Mouse (Mus musculus) liver, embryonic 11.5 days (tissue): Measurements from ENCODE around the gene Sncg. TPM values are rescaled to one million over a fixed set of nuclear protein-coding genes. Genes with fewer than 3 reads are reported as not detected.

ENCODE experiments used
- ATAC-seq: fragments of 200-750 bp; cut with Nextera tagmentation; replicated peaks from 2 replicates; pipeline ENCODE4 v1.8.0; 2017; ENCODE audit warnings: moderate number of reproducible peaks, mild to moderate bottlenecking, moderate TSS enrichment, moderate library complexity; ENCODE audit not compliant: low FRiP score
- DNase-seq: peaks from one replicate; pipeline ENCODE4 v3.0.0-alpha.2; 2017; ENCODE audit warnings: low spot score
- H3K27ac ChIP-seq: fragments of 300-500 bp; sonication (generic); 2 replicates; pipeline ENCODE4 v1.5.1; 2014; ENCODE audit warnings: mild to moderate bottlenecking, low read depth, low read length, control low read depth
- H3K27me3 ChIP-seq: fragments of 300-500 bp; sonication (generic); replicated peaks from 2 replicates; pipeline ENCODE4 v1.6.1; 2014; ENCODE audit warnings: low read length, mixed read lengths; ENCODE audit not compliant: control insufficient read depth, insufficient read depth
- H3K36me3 ChIP-seq: fragments of 300-500 bp; sonication (generic); 2 replicates; pipeline ENCODE4 v1.6.1; 2014; ENCODE audit warnings: mild to moderate bottlenecking, low read length, moderate library complexity, mixed read lengths; ENCODE audit not compliant: control insufficient read depth, insufficient read depth
- H3K4me1 ChIP-seq: fragments of 300-500 bp; sonication (generic); replicated peaks from 2 replicates; pipeline ENCODE4 v1.6.1; 2014; ENCODE audit warnings: low read length, mixed read lengths; ENCODE audit not compliant: control insufficient read depth, insufficient read depth
- H3K4me2 ChIP-seq: fragments of 300-500 bp; sonication (generic); 2 replicates; pipeline ENCODE4 v1.6.1; 2014; ENCODE audit warnings: mild to moderate bottlenecking, control low read depth, moderate library complexity
- H3K4me3 ChIP-seq: fragments of 300-500 bp; sonication (generic); 2 replicates; pipeline ENCODE4 v1.5.1; 2014; ENCODE audit warnings: low read depth, low read length, control low read depth
- H3K9ac ChIP-seq: fragments of 300-500 bp; sonication (generic); 2 replicates; pipeline ENCODE4 v1.6.1; 2014; ENCODE audit warnings: low read depth, low read length, control low read depth
- H3K9me3 ChIP-seq: fragments of 300-500 bp; sonication (generic); 2 replicates; pipeline ENCODE4 v1.6.1; 2016; ENCODE audit warnings: low read length, inconsistent platforms, mixed read lengths; ENCODE audit not compliant: control insufficient read depth
- WGBS: fragments of 180-500 bp; shearing (Covaris S2); extraction: QIAGEN DNeasy Blood & Tissue Kit; methylation state at CpG from one replicate; pipeline ENCODE4 v1.1.7; 2014; 5-methylcytosine and 5-hydroxymethylcytosine counted together
- polyA plus RNA-seq: library from polyadenylated mRNA; unstranded; fragments of >200 nt; fragmentation: Nextera tagmentation; extraction: Ambion mirVana; gene quantifications from 2 replicates; pipeline ENCODE4 v1.2.1, GENCODE M21; 2014

Sncg gene
- polyA plus RNA-seq, 1 experiment from 2014 or later = 1.6 TPM

- ATAC-seq = no peak
- Histone ChIP-seq H3K36me3 (peaks cover 27% of the 10 kb centered on the region), H3K27me3 (no peaks in the 10 kb centered on the region), H3K9ac (no peak overlapping the region), H3K27ac (no peak overlapping the region), H3K4me1 (no peaks in the 10 kb centered on the region), H3K9me3 (no peaks in the 10 kb centered on the region), H3K4me2 (no peak overlapping the region), H3K4me3 (no peak overlapping the region)
- no peak for DNase-seq
- WGBS = 86% methylated on average over 4 of the region's 4 CpGs
Observed at GRCm38 (mm10) chr14:34341993-34342392, 32.6 kb downstream of the Sncg start.

GRCm38 (mm10) chr14:34339446-34339845, 35.1 kb downstream of the Sncg start:
- 65% methylated on average over 1 of the region's 1 CpGs for WGBS
- no peak for ATAC-seq

GRCm38 (mm10) chr14:34332476-34332875, 42.1 kb downstream of the Sncg start:
- H3K4me2 ChIP-seq = no peak overlapping the region
- no peaks in the 10 kb centered on the region for H3K27me3 ChIP-seq
- H3K4me1 ChIP-seq = no peaks in the 10 kb centered on the region
- 86% methylated on average over 5 of the region's 5 CpGs for WGBS
- no peak for DNase-seq
- no peaks in the 10 kb centered on the region for H3K9me3 ChIP-seq
- no peak overlapping the region for H3K4me3 ChIP-seq
- no peak overlapping the region for H3K27ac ChIP-seq
- H3K36me3 ChIP-seq = peaks cover 37% of the 10 kb centered on the region
- no peak for ATAC-seq
- no peak overlapping the region for H3K9ac ChIP-seq

More at GRCm38 (mm10) chr14:34339446-34339845, 35.1 kb downstream of the Sncg start:
- H3K9ac ChIP-seq = no peak overlapping the region
- H3K36me3 ChIP-seq = peaks cover 43% of the 10 kb centered on the region
- no peak overlapping the region for H3K4me2 ChIP-seq
- H3K4me1 ChIP-seq = no peaks in the 10 kb centered on the region
- H3K27ac ChIP-seq = no peak overlapping the region
- H3K4me3 ChIP-seq = no peak overlapping the region
- no peaks in the 10 kb centered on the region for H3K27me3 ChIP-seq
- H3K9me3 ChIP-seq = no peaks in the 10 kb centered on the region
- DNase-seq = no peak

- Histone ChIP-seq H3K4me2 (no peak overlapping the region), H3K9ac (no peak overlapping the region), H3K27ac (no peak overlapping the region), H3K27me3 (no peaks in the 10 kb centered on the region), H3K36me3 (peaks cover 35% of the 10 kb centered on the region), H3K4me3 (no peak overlapping the region), H3K4me1 (0 out of 2 replicates have a peak, but pooled peaks cover 3% of the 10 kb centered on the region), H3K9me3 (no peaks in the 10 kb centered on the region)
- no peak for DNase-seq
- ATAC-seq = no peak
- WGBS = 88% methylated on average over 3 of the region's 3 CpGs
Observed at GRCm38 (mm10) chr14:34331886-34332285, 42.7 kb downstream of the Sncg start.

GRCm38 (mm10) chr14:34330657-34331158, 43.9 kb downstream of the Sncg start:
- H3K36me3 ChIP-seq = peaks cover 30% of the 10 kb centered on the region
- DNase-seq = no peak
- no peaks in the 10 kb centered on the region for H3K9me3 ChIP-seq
- H3K4me2 ChIP-seq = no peak overlapping the region
- 0 out of 2 replicates have a peak, but pooled peaks cover 3% of the 10 kb centered on the region for H3K4me1 ChIP-seq
- H3K27me3 ChIP-seq = no peaks in the 10 kb centered on the region
- no peak for ATAC-seq
- H3K4me3 ChIP-seq = no peak overlapping the region
- H3K27ac ChIP-seq = no peak overlapping the region
- no peak overlapping the region for H3K9ac ChIP-seq
- 88% methylated on average over 9 of the region's 9 CpGs for WGBS

GRCm38 (mm10) chr14:34327618-34328017, 47.0 kb downstream of the Sncg start:
- H3K4me1 ChIP-seq = 0 out of 2 replicates have a peak, but pooled peaks cover 3% of the 10 kb centered on the region
- no peaks in the 10 kb centered on the region for H3K9me3 ChIP-seq
- no peaks in the 10 kb centered on the region for H3K27me3 ChIP-seq
- H3K4me2 ChIP-seq = no peak overlapping the region
- no peak overlapping the region for H3K9ac ChIP-seq
- ATAC-seq (no peak), DNase-seq (peak; percentile 15)
- peaks cover 27% of the 10 kb centered on the region for H3K36me3 ChIP-seq
- no peak overlapping the region for H3K4me3 ChIP-seq
- 33% methylated on average over 1 of the region's 1 CpGs for WGBS
- H3K27ac ChIP-seq = no peak overlapping the region

GRCm38 (mm10) chr14:34326606-34327005, 48.0 kb downstream of the Sncg start:
- Histone ChIP-seq H3K4me3 (no peak overlapping the region), H3K4me2 (no peak overlapping the region), H3K9me3 (no peaks in the 10 kb centered on the region), H3K4me1 (0 out of 2 replicates have a peak, but pooled peaks cover 3% of the 10 kb centered on the region), H3K9ac (no peak overlapping the region), H3K36me3 (peaks cover 27% of the 10 kb centered on the region), H3K27ac (no peak overlapping the region), H3K27me3 (no peaks in the 10 kb centered on the region)
- DNase-seq = peak; percentile 15
- 61% methylated on average over 3 of the region's 3 CpGs for WGBS
- ATAC-seq = no peak

- Histone ChIP-seq H3K4me1 (0 out of 2 replicates have a peak, but pooled peaks cover 3% of the 10 kb centered on the region), H3K9me3 (no peaks in the 10 kb centered on the region), H3K4me2 (no peak overlapping the region), H3K36me3 (peaks cover 19% of the 10 kb centered on the region; the same call in 1 of the 2 replicates), H3K4me3 (no peak overlapping the region), H3K27me3 (no peaks in the 10 kb centered on the region), H3K27ac (no peak overlapping the region), H3K9ac (no peak overlapping the region)
- 90% methylated on average over 5 of the region's 5 CpGs for WGBS
- DNase-seq = peak; percentile 28
- no peak; the same call in 1 of the 2 replicates for ATAC-seq
Observed at GRCm38 (mm10) chr14:34323576-34324085, 51.0 kb downstream of the Sncg start.
